Mouse (Mus musculus): ENCODE results near the gene Clic1. TPM values are rescaled to one million over a fixed set of nuclear protein-coding genes. Genes with fewer than 3 reads are reported as not detected.
A peak's percentile ranks its signal among the peaks of the same experiment; 100 is the strongest.
"Not testable (repeated sequence)": the region's sequence is repeated elsewhere in the genome, so short reads cannot be mapped to it uniquely, and the experiment has no call there.

Clic1 gene
- polyA plus RNA-seq, 1 experiment = 28.5 TPM

GRCm38 (mm10) chr17:35020551-35020950, 29.2 kb upstream of the Clic1 start:
- no peak for DNase-seq (ENCODE audit: extremely low spot score in 1 of 2, low spot score in 1 of 2)

- DNase-seq (ENCODE audit: extremely low spot score in 1 of 2, low spot score in 1 of 2) = peak; percentile 57 to 94
Measured at GRCm38 (mm10) chr17:35021163-35021808, 28.5 kb upstream of the Clic1 start.

GRCm38 (mm10) chr17:35021842-35022477, 27.8 kb upstream of the Clic1 start:
- DNase-seq (ENCODE audit: extremely low spot score in 1 of 2, low spot score in 1 of 2) = no peak

- DNase-seq (ENCODE audit: extremely low spot score in 1 of 2, low spot score in 1 of 2) = no peak
Measured at GRCm38 (mm10) chr17:35022541-35023060, 27.2 kb upstream of the Clic1 start.

GRCm38 (mm10) chr17:35023221-35023620, 26.5 kb upstream of the Clic1 start:
- no peak for DNase-seq (ENCODE audit: extremely low spot score in 1 of 2, low spot score in 1 of 2)

GRCm38 (mm10) chr17:35023756-35024155, 26.0 kb upstream of the Clic1 start:
- no peak for DNase-seq (ENCODE audit: extremely low spot score in 1 of 2, low spot score in 1 of 2)

- DNase-seq (ENCODE audit: extremely low spot score in 1 of 2, low spot score in 1 of 2) = no peak
Measured at GRCm38 (mm10) chr17:35024261-35024660, 25.5 kb upstream of the Clic1 start.

GRCm38 (mm10) chr17:35024691-35025488, 24.9 kb upstream of the Clic1 start:
- DNase-seq (ENCODE audit: extremely low spot score in 1 of 2, low spot score in 1 of 2) = no peak

GRCm38 (mm10) chr17:35026206-35026605, 23.6 kb upstream of the Clic1 start:
- DNase-seq (ENCODE audit: extremely low spot score in 1 of 2, low spot score in 1 of 2) = no peak

- no peak for DNase-seq (ENCODE audit: extremely low spot score in 1 of 2, low spot score in 1 of 2)
Measured at GRCm38 (mm10) chr17:35027277-35028068, 22.3 kb upstream of the Clic1 start, which contains the start of gene Sapcd1. Gene Sapcd1 (minus strand): TSS chr17:35028016.

- no peak for DNase-seq (ENCODE audit: extremely low spot score in 1 of 2, low spot score in 1 of 2)
Measured at GRCm38 (mm10) chr17:35028315-35028714, 21.5 kb upstream of the Clic1 start.

- no peak for DNase-seq (ENCODE audit: extremely low spot score in 1 of 2, low spot score in 1 of 2)
Measured at GRCm38 (mm10) chr17:35029691-35030532, 19.9 kb upstream of the Clic1 start.

GRCm38 (mm10) chr17:35031272-35031671, 18.5 kb upstream of the Clic1 start:
- no peak for DNase-seq (ENCODE audit: extremely low spot score in 1 of 2, low spot score in 1 of 2)

- no peak for DNase-seq (ENCODE audit: extremely low spot score in 1 of 2, low spot score in 1 of 2)
Measured at GRCm38 (mm10) chr17:35031880-35032279, 17.9 kb upstream of the Clic1 start.

GRCm38 (mm10) chr17:35032323-35032870, 17.4 kb upstream of the Clic1 start:
- DNase-seq (ENCODE audit: extremely low spot score in 1 of 2, low spot score in 1 of 2) = no peak

- DNase-seq (ENCODE audit: extremely low spot score in 1 of 2, low spot score in 1 of 2) = not testable (repeated sequence)
Measured at GRCm38 (mm10) chr17:35033703-35034102, 16.1 kb upstream of the Clic1 start.

- DNase-seq (ENCODE audit: extremely low spot score in 1 of 2, low spot score in 1 of 2) = no peak
Measured at GRCm38 (mm10) chr17:35034896-35035295, 14.9 kb upstream of the Clic1 start.

- peak; percentile 37 to 56 for DNase-seq (ENCODE audit: extremely low spot score in 1 of 2, low spot score in 1 of 2)
Measured at GRCm38 (mm10) chr17:35039121-35039873, 10.5 kb upstream of the Clic1 start.

GRCm38 (mm10) chr17:35043794-35044193, 6.0 kb upstream of the Clic1 start:
- DNase-seq (ENCODE audit: extremely low spot score in 1 of 2, low spot score in 1 of 2) = no peak

Data from frontal cortex, adult 2 months (tissue).